Mouse (Mus musculus) olfactory bulb, adult 2 months (tissue): Measurements from ENCODE around the gene Klk1.

Source experiments
- CTCF ChIP-seq: fragments of 200-500 bp; IDR thresholded peaks from 2 replicates; pipeline ENCODE4 v1.5.1; 2012; ENCODE audit warnings: low read depth, mild to moderate bottlenecking, low read length, moderate library complexity; ENCODE audit not compliant: insufficient read depth
- POLR2A ChIP-seq: fragments of 200-500 bp; IDR thresholded peaks from 2 replicates; pipeline ENCODE4 v1.6.1; 2012; ENCODE audit warnings: mild to moderate bottlenecking, low read depth, low read length, moderate library complexity; ENCODE audit not compliant: insufficient read depth

DNA sequence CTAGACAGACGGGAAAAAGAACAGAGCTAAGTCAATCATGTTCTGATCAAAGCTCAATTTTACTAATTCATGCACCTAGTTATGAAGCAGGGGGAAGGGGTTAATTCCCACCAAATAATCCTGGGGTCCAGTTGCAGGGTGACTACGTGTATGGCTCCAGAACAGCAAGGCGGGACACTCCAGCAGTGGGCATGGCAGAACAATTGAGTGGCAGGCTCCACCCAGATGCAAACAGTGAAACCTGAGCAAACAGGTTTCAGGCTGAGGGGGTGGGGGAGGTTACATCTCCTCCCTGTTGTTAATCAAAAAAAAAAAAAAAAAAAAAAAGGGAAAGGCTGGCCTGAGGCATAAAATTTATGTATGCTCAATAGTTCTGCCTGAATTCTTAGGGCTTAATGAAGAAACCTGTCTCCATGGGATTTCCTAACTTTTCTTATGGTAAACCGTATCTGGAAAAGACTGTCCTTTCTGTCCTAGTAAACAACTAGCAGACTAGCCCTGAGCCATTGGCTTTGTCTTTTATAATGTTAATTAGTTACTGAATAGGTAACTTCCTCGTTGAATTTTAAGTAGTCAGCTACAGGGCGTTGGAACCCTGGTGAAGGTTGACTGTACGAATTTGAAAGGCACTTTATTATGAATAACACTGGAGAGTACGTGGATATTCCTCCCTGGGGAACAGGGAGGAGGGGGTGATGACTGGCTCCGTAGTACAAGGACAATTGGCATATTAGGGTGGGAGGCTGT is 45.7 kb upstream of the Klk1 start:
- no peak for TF ChIP-seq CTCF
- TF ChIP-seq POLR2A = no peak
